Mouse (Mus musculus): Measurements from ENCODE around the gene Mgat2.
"Not testable (repeated sequence)": the region's sequence is repeated elsewhere in the genome, so short reads cannot be mapped to it uniquely, and the experiment has no call there.

Mgat2 gene

DNA sequence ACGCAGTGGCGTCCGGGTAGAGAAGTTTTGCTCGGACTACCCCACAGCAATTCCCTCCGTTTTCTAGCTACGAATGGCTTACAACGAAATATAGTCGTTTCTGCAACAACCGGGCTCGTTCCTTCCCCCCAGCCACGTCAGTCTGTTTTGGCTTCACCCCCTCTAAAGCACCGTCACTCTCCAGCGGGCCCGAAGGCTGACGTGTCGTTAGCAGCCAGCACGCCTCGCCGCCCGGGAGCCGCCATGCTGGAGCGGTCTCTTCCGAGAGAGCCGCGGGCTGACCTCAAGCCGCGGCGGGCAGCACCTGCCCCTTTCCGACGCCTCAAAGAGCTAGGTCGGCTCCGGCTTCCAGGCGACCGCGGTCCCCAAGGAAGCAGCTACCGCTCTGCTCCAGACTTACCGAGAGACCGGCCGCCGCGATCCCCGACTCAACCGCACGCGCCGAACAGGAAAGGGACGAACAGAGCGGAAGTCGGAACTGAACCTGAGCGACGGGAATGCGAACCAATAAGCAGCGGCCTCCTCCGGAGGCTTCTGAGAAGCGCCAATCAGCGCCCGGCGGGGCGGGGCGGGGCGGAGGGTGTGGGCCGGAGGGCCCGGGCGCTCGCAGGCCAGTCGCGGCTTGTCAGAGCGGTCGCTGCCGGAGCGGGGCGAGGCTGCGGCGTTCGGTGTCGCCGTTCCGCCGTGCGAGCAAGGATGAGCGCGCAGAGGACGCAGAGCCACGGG, at the start of gene Mgat2, which contains the start of gene Rpl36al:
Mgat2 (plus strand) TSS at position 575 of the 726 bp plus-strand sequence.
Rpl36al (minus strand) TSS at position 501 of the 726 bp plus-strand sequence.
- peak; percentile 99 for DNase-seq (ENCODE audit: low read depth, low spot score)

DNA sequence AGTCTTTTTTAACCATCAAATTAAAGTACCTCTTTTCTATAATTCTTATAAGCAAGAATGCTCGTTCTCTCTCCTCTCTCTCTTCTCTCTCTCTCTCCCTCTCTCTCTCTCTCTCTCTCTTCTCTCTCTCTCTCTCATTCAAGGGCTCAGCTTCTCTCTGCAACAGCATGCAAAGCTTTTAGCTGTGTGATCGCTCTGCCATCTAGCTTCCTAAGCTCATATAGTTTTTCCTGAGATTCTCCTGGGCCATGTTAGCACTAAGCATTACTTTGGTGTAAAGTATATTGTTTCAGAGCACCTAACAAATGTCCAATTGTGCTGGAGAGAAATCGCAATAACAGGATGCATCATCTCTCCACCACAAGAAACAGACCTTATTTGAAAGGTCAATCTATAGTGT, 44.8 kb upstream of the Mgat2 start:
- DNase-seq (ENCODE audit: low read depth, low spot score), result no peak

DNA sequence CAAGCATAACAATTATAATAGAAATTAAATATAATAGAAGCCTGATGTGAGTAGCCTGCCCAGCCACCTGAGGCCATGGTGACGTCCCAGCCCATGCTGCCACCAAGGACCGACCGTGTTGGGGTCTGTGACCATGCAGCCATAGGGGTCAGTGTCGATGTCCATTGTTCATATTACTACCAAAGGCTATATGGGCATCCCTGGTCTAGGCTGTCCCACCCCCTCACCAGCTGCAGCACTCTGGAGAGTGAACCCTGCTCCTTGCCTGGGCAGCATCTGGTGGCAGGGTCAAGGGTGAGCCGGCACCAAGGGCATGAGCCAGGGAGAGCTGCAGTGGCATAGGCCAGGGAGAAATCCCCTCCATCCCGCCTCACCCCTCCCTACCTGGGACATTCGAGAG, 44.1 kb upstream of the Mgat2 start:
- DNase-seq (ENCODE audit: low read depth, low spot score), result no peak

DNA sequence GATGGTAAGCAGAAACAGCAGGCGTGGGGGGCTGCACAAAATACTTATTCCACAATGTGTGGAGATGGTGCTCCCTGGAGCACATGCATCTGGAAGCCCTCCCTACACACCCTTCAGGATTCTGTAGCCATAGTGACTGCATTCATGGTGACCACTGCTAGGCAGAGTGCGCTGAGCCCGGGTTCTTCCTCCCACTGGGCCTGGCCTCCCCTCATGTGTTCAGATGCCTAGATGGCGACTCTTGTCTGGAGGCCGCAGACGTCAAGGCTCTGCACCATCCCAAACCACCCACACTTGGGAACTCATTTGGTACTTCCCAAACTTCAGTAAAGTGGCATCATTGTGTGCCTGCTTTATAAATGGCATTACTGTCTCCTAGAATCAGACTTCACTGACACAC, 40.5 kb upstream of the Mgat2 start:
- DNase-seq (ENCODE audit: low read depth, low spot score), result no peak

DNA sequence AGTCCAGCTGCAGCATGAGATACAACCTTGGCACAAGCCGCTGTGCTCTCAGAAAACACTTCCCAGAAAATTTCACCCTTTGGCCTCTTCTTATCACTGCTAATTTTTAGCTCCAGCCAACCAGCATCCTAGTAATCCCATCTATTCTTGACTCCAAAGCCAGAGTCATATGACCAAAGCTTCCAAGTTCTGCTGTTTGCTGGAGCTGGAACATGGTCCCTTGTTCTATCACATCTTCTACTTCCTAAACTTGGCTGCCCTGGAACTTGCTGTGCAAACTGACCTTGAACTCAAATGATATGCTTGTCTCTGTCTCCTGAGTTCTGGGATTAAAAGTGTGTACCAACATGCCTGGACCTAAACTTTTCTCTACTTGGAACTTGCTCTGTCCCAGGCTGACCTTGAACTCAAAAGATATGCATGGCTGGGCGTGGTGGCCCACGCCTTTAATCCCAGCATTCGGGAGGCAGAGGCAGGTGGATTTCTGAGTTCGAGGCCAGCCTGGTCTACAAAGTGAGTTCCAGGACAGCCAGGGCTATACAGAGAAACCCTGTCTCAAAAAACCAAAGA, 36.7 kb upstream of the Mgat2 start:
- DNase-seq (ENCODE audit: low read depth, low spot score), result no peak

DNA sequence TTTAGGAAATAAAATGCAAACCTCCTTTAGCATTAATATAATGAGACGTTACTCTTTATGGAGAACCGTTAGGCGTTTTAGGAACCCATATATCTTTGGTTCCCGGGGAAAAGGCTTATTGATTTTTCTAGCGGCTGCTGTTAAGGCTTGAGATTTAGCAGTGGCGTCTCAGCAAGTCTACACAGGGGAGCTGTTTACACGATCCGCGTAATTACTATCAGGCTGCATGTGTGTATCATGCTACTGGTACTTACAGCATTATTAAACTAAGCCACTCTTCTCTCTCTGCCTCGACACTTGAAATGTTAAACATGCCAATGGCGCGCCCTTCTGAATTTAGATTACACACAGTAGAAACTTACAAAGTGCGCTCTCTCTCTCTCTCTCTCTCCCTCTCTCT, 33.9 kb upstream of the Mgat2 start:
- DNase-seq (ENCODE audit: low read depth, low spot score), result no peak

DNA sequence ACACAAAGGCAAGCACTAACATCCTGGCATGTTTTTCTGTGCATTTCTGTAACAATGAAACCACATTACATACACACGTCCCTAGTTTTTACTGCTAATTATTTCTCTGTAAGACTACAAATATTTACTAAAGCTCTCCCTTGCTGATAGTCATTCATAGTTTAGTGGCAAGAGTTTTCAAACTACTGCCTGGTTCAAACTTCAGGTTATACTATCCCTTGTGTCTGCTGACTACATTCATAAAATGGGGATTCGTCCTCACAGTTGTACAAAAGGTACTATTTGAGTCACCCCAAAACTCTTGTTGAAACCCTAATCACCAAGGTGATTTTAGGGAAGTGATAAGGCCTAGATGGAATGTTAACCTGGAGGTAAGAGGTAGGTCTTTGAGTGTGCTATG, 28.0 kb upstream of the Mgat2 start:
- peak; percentile 19 for DNase-seq (ENCODE audit: low read depth, low spot score)

DNA sequence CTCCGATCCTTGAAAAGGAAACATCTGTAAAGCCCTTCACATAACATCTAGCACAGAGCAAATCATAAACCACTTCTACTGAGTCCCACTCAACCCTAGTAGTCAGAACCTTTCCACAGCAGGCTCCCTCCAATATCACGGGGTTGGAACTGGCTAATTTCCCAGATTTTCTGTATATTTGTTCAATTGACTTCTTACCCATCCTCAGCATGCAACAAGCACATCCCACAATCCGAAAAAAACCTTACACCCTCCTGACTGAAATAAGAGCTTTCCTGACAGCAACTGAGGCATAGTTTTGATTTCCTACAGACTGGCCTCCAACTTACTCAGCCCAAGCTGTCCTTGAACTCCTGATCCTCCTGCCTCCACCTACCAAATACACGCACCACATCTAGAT, 27.5 kb upstream of the Mgat2 start:
- no peak for DNase-seq (ENCODE audit: low read depth, low spot score)

DNA sequence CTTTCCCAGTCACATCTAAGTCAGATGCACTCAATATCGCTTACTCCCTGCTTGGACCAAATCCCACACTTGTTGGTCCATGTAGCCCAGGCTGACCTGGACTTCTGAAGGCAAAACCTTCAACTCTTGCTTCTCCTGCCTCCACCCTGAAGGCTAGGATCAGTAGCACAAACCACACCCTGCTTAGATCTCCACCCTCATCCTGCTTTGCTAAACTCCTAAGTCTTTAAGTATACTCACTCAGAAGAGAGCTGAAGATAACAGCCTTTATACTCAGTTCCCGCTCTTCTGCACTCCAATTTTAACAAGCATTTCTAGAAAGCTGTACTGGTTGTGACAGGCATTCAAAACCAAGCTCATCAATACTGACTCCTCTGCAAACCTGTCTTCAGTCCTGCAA, 26.9 kb upstream of the Mgat2 start:
- no peak for DNase-seq (ENCODE audit: low read depth, low spot score)

DNA sequence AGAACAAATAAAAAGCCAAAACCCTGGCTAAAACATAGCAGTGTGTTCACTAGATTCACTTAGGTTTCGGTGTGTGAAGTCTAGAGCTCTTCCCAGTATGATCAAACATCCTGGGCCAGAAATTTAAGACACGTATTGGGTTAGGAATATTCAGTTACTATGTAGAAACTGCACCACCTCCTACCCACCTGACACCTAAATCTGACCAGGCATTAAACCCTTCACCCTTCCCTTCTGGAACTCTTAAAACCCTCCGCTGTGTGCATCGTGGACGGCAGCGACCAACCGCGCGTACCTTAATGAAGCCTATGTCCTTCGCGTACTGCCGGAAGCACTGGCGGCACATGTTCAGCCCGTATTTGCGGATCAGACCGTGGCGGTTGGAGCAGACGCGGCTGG, 25.6 kb upstream of the Mgat2 start:
- no peak for DNase-seq (ENCODE audit: low read depth, low spot score)

DNA sequence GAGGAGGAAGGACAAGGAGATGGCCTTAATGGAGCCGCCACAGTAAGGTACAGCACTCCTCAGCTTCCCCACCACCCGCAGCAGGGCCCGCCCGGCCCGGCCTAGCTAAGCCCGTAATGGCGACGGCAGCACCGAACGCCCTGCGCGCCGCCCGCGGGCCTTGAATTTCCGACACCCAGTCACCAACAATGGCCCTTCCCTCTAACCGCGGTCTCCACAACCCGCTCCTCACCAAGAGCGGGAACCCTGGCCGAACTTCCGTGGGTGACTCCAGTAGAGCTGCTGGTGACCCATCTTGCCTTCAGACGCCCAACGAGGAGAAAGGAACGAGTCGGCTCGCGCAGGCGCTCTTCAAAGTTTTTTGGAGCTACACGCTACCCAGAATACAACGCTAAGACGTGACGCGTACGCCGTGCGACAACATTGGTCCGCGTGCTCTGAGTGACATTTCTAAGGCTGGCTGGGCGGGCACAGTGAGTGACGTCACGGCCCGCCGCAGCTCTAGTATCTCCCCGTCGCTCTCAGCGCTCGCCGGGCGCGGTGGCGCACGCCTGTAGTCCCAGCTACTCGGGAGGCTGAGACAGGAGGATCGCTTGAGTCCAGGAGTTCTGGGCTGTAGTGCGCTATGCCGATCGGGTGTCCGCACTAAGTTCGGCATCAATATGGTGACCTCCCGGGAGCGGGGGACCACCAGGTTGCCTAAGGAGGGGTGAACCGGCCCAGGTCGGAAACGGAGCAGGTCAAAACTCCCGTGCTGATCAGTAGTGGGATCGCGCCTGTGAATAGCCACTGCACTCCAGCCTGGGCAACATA, 25.0 kb upstream of the Mgat2 start, which contains the start of gene Rps29:
Rps29 (minus strand) TSS at position 422 of the 813 bp plus-strand sequence.
- peak; percentile 100 for DNase-seq (ENCODE audit: low read depth, low spot score)

DNA sequence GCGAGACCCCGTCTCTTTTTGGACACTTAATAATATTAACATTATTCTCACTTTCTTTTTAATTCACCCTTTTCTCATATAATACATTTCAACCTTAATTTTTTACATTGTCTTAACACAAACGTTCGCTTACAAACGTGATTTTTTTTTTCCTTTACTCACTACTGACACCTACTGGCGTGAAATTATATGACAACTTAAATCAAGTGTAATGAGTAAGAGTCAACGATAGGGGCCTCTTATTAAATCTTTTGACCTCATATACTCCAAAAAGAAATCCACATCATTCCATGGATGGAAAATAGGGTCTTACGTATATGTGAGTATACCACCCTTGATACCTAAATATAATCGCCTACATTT, 24.4 kb upstream of the Mgat2 start:
- peak; percentile 87 for DNase-seq (ENCODE audit: low read depth, low spot score)

DNA sequence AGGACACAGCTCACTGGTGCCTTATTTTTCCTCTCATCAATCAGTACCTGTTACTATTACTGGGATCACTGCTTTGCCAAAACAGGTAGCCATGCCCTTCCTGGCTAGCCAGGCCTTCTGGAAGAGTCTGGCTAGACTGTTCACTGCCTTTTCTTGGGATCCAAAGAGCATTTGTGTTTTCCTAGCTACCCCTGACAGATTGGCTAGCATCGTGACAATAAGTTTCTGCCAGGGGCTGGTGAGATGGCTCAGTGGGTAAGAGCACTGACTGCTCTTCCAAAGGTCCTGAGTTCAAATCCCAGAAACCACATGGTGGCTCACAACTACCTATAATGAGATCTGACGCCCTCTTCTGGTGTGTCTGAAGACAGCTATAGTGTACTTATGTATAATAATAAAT, 23.3 kb upstream of the Mgat2 start:
- not testable (repeated sequence) for DNase-seq (ENCODE audit: low read depth, low spot score)

DNA sequence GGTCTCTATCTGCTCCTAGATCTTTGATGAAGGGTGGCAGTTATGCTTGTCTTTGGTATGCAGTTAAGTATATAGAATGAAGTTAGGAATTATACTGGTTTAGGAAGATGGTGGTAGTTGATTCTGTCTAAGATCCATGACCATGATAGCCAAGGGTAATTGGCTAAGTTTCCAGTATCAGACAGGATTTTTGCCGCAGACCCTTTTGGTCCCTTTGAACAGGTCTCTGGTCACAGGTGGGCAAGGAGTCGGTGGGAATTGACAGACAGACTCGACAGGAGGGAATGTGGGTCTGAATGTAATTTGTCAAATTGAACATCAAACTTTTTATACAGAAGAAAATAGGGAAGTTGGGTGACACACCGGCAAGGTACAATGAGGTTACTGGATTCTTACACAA, 20.4 kb upstream of the Mgat2 start:
- not testable (repeated sequence) for DNase-seq (ENCODE audit: low read depth, low spot score)

DNA sequence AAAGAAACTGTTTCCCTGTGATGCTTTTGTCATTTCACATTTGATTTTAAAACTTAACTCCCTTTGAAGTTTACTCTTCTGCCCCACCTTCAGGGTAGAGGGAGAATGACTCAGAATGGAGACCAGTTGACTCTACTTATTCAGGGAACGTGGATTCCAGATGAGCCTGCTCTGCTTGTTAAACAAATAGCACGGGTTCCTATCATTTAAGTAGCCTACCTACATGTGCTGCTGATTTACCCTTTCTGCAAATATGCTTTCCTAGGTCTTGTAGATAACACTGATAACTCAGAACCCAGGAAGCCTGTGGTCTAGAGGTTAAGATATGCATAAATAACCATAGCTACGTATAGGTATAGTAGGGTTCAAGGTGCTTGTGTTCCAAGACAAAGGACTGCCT, 19.1 kb upstream of the Mgat2 start:
- DNase-seq (ENCODE audit: low read depth, low spot score), result no peak

DNA sequence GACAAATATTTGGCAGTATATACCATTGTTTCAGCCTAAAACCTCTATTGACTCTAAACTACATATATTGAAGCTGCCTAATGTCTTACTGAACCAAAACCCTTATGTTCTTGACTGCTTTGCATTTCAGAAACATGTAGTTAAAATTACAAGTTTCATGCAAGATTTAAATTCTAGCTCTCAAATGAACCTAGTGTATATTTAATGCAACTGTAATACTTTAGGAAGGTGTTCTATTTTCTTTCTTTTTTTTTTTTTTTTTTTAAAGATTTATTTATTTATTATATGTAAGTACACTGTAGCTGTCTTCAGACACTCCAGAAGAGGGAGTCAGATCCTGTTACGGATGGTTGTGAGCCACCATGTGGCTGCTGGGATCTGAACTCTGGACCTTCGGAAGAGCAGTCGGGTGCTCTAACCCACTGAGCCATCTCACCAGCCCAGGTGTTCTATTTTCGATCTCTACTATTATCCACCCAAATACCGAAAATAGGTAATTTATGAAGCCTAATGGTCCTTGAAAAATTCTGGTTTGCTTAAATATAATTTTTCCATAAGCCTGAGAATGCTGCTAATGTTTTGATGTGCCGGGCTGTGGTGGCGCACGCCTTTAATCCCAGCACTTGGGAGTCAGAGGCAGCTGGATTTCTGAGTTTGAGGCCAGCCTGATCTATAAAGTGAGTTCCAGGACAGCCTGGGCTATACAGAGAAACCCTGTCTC, 16.9 kb upstream of the Mgat2 start:
- not testable (repeated sequence) for DNase-seq (ENCODE audit: low read depth, low spot score)

DNA sequence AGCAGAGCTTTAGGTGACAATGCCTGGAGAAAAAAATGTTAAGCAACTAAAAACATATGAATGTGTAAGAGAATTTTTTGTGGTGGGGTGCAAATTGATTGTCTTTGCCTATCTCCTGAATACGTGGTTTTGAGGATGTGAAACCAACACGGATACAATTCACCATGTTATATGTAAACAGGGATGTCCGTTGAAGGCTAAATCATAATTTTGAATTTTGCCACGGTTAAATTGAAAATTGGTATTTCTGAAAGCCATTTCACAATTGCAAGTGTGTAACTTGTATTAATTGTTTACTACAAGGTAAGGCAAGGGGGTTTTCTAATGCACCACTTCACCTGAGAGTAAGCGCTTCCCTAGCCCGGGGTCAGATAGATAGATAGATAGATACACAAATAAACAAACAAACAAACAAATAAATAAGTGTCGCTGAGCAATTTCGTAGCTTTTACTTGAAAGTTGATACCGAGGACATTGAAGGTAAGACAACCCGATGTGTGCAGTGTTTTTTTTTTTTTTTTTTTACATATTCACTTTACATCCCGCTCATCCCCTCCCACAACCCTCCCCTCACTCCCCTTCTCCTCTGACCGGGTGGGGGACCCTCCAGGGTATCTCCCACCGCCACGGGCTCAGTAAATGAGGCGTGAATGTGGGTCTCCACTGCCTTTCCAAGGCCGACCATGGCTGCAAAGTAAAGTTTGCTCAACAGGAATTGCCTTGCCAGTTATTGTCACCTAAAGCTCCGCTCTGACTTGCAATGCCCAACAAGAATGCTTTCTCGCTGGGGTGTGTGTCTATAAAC, 16.1 kb upstream of the Mgat2 start:
- DNase-seq (ENCODE audit: low read depth, low spot score), result peak; percentile 66

DNA sequence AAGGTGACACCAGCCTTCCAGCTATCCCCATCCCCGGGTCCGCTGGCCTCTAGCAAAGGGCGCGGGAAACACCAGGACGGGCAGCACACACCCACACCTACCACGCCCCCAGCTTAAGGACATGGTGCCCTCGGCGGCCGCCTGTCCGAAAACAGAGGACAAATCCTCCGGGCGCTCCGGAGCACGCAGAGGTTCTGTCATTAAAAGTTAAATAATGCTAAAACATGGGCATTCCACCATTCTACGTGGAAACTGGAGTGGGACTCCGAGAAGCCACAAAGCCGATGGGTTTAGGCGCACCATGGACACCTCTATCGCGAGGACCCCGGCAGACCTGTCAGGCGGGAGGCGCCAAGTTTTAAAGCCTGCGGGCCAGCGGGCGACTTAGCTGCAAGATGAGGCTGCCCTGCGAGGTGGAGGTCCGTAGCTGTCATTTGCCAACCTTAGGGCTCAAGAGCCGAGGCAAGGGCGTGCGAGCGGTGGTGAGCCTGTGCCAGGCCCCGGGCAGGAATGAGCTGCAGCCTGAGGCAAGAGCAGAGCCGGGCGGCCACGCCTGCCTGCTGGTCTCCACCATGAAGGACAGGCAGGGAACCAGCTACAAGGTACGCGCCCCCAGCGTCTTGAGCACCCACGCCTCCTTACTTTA, 15.4 kb upstream of the Mgat2 start, which contains the start of gene Lrr1:
Lrr1 (plus strand) TSS at position 354 of the 646 bp plus-strand sequence.
- DNase-seq (ENCODE audit: low read depth, low spot score), result peak; percentile 96

DNA sequence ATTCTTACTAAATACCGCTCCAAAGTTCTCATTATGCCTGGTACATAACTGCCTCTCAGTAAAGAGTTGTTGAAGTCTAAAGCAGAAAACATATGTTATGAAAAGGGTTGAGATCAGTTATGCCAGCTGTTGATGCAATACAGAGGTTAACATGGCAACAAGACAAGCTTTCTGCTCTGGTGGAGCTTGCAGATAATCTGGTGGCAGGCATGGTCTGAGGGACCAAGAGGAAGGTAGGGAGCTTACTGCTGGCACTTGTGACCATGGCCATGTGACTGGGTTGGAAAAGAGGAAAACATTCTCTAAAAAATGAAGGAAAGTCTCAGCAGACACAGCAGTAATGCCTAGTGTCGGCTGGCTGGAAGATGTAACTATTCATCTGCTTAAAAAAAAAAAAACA, 12.7 kb upstream of the Mgat2 start:
- DNase-seq (ENCODE audit: low read depth, low spot score), result no peak

DNA sequence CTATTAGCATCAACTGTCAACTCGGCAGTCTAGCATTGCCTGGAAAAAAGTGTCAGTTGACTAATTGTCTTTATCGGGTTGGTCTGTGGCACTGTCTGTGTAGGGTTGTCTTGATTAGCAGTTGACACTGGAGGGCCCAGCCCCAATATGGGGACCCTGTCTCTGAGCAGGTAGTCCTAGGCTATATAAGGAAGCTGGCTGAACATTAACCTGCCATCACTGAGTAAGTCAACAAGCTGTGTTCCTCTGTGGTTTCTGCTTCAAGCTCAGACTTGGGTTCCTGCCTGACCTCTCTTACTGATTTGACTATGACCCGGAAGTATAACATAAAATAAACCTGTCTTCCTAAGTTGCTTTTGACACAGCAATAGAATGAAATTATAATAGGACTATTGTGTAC, 8.0 kb upstream of the Mgat2 start:
- DNase-seq (ENCODE audit: low read depth, low spot score), result no peak

DNA sequence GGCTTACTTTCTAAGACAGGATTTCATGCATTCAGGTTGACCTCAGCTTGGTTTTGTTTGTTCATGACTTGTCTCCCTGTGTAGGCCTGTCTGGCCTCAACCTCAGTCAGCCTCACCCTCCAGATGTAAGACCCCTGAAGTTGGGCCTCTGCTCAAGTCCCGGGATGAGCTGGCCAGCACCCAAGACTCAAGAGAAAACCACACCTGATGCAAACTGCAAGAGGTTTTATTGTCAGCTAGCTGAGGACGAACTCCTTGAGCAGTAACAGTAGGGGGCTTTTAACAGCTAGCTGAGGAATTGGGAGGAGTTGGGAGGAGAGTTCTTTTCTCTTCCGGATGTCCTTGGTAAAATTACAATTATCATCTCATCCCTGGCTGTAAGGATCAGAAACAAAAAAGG, 6.4 kb upstream of the Mgat2 start:
- no peak for DNase-seq (ENCODE audit: low read depth, low spot score)
